Mouse (Mus musculus): ENCODE results near the gene Suv39h2.

DNA sequence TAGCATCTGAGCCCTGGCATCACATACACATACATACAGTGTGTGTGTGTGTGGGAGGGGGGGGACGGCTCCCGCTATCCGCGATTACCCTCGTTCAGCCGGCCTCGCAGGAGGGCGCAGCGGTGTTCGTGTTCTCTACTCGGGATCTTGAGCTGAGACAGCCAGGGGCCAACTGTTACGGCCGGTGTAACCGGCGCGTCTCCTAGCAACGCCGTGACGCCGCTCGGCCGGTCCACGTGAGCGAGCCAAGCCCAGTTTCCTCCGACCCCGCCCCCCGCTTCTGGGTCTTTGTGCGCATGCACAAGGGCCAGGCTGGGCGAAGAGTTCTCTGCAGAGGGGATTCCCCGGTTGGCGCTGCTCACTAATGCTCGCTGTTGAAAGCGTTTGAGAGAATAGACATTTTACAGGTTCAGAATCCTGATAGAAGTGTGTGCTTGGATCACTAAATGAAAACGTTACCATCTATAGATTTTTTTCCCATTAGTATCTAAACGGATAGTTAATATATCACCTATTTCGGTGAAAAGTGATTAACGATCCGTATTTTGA is 55.9 kb downstream of the Suv39h2 start:
- no peak for TF ChIP-seq TAL1 (IDR thresholded peaks at IDR 0.05; ENCODE audit: low read length)
- no peak for TF ChIP-seq GATA1 (IDR thresholded peaks at IDR 0.05; ENCODE audit: low read length)

Measured in erythroblast, embryonic 14.5 days (primary cell).